In the genomic region with DNA sequence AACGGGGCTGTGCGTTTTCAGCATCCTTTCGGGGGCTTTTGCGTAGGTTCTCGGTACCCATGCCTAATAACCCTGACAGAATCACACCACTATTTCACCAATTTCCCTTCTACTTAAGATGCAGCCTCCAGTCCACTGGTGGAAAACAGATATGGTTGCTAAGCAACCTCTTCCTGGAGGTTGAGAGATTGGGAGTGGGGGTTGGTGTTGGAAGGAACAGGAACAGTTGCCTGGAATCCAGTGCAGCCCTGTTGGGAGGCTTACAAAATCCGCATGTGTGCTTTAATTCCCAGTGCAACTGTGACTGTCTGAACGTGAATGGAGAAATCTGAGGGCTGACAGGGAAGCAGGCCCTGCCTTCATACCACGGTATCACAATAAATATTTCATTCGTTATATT, we compare ENCODE assay signal across 9 mouse cellular contexts. TPM values are rescaled to one million over a fixed set of nuclear protein-coding genes. Genes with fewer than 3 reads are reported as not detected.
DNase-seq lines count a peak whose midpoint lies in the region; ATAC-seq and TF ChIP-seq lines count a peak whose summit lies in the region.
"Had no signal": no experiment of that assay in that cellular context is flagged by ENCODE, and none has a peak within 500 bp of the region (broad histone marks: within the 10 kb centered on the region; RNA-seq: fewer than 3 reads in every experiment).

No protein-coding gene starts in this region.

- ATAC-seq in frontal cortex, adult (ENCODE audit: low TSS enrichment) = peak; percentile 93
- peak; percentile 81 for ATAC-seq in hindbrain, embryonic 15.5 days (ENCODE audit: low FRiP score, low read depth)
- peak; percentile 86 for ATAC-seq in midbrain, postnatal 0 days (ENCODE audit: low FRiP score)
- ATAC-seq in liver, embryonic 12.5 days = no peak
- ATAC-seq in kidney, embryonic 15.5 days (replicated peaks; ENCODE audit: low FRiP score) = no peak
- no peak for ATAC-seq in intestine, embryonic 15.5 days

- peak; percentile 25 to 27 for DNase-seq in cerebellum, postnatal 10 days
- no peak for DNase-seq in cerebellum, adult 9-10 months
- peak; percentile 83 for DNase-seq in midbrain, postnatal 0 days (ENCODE audit: low spot score)

- no peaks in the 10 kb centered on the region for H3K36me3 ChIP-seq in hindbrain, embryonic 15.5 days
- H3K36me3 ChIP-seq in midbrain, postnatal 0 days (ENCODE audit: insufficient read depth, low read length) = no peaks in the 10 kb centered on the region; the same call in 1 of the 2 replicates
- H3K36me3 ChIP-seq in liver, embryonic 12.5 days = no peaks in the 10 kb centered on the region
- no peaks in the 10 kb centered on the region for H3K36me3 ChIP-seq in kidney, embryonic 15.5 days
- H3K36me3 ChIP-seq in intestine, embryonic 15.5 days = no peaks in the 10 kb centered on the region

- no peaks in the 10 kb centered on the region for H3K9me3 ChIP-seq in hindbrain, embryonic 15.5 days
- H3K9me3 ChIP-seq in midbrain, postnatal 0 days (ENCODE audit: low read length) = no peaks in the 10 kb centered on the region
- H3K9me3 ChIP-seq in liver, embryonic 12.5 days (replicated peaks) = no peaks in the 10 kb centered on the region
- no peaks in the 10 kb centered on the region for H3K9me3 ChIP-seq in kidney, embryonic 15.5 days (replicated peaks)
- no peaks in the 10 kb centered on the region for H3K9me3 ChIP-seq in intestine, embryonic 15.5 days

- H3K4me2 ChIP-seq in hindbrain, embryonic 15.5 days = peak overlapping the region; percentile 7; the same call in 1 of the 2 replicates
- peak overlapping the region; percentile 18 for H3K4me2 ChIP-seq in midbrain, postnatal 0 days (ENCODE audit: low read depth, low read length, poor library complexity, severe bottlenecking)
- no peak overlapping the region for H3K4me2 ChIP-seq in liver, embryonic 12.5 days
- no peak overlapping the region for H3K4me2 ChIP-seq in kidney, embryonic 15.5 days
- no peak overlapping the region for H3K4me2 ChIP-seq in intestine, embryonic 15.5 days (replicated peaks)

- 16% methylated on average over 9 of the region's 9 CpGs for WGBS in hindbrain, embryonic 15.5 days
- 10% methylated on average over 9 of the region's 9 CpGs for WGBS in midbrain, postnatal 0 days
- WGBS in liver, embryonic 12.5 days (ENCODE audit: insufficient replicate concordance) = 60% methylated on average over 9 of the region's 9 CpGs
- 72% methylated on average over 9 of the region's 9 CpGs for WGBS in kidney, embryonic 15.5 days
- WGBS in intestine, embryonic 15.5 days = 68% methylated on average over 9 of the region's 9 CpGs

- TF ChIP-seq CTCF in midbrain, postnatal 0 days (IDR thresholded peaks at IDR 0.05) = no peak

- H3K9ac ChIP-seq in hindbrain, embryonic 15.5 days = no peak overlapping the region
- H3K9ac ChIP-seq in midbrain, postnatal 0 days (replicated peaks; ENCODE audit: low read length, poor library complexity, severe bottlenecking) = 0 out of 2 replicates have a peak overlapping the region, but pooled peaks have one; percentile 13
- no peak overlapping the region for H3K9ac ChIP-seq in liver, embryonic 12.5 days
- no peak overlapping the region for H3K9ac ChIP-seq in kidney, embryonic 15.5 days
- no peak overlapping the region for H3K9ac ChIP-seq in intestine, embryonic 15.5 days
- H3K9ac ChIP-seq: liver, embryonic 14.5 days had no signal

- peaks cover 43% of the 10 kb centered on the region for H3K4me1 ChIP-seq in hindbrain, embryonic 15.5 days (replicated peaks)
- peaks cover 22% of the 10 kb centered on the region; the same call in 1 of the 2 replicates for H3K4me1 ChIP-seq in midbrain, postnatal 0 days (ENCODE audit: insufficient read depth, low read length)
- H3K4me1 ChIP-seq in liver, embryonic 12.5 days = 0 out of 2 replicates have a peak, but pooled peaks cover 7% of the 10 kb centered on the region
- H3K4me1 ChIP-seq in kidney, embryonic 15.5 days = peaks cover 4% of the 10 kb centered on the region
- peaks cover 4% of the 10 kb centered on the region for H3K4me1 ChIP-seq in intestine, embryonic 15.5 days (replicated peaks)

- peak overlapping the region; percentile 77 for H3K27ac ChIP-seq in hindbrain, embryonic 15.5 days (replicated peaks)
- H3K27ac ChIP-seq in midbrain, postnatal 0 days (ENCODE audit: low read depth, low read length) = peak overlapping the region; percentile 89
- H3K27ac ChIP-seq in liver, embryonic 12.5 days = no peak overlapping the region
- no peak overlapping the region for H3K27ac ChIP-seq in kidney, embryonic 15.5 days
- H3K27ac ChIP-seq in intestine, embryonic 15.5 days = no peak overlapping the region
- H3K27ac ChIP-seq: liver, embryonic 14.5 days had no signal

- no peak overlapping the region for H3K4me3 ChIP-seq in hindbrain, embryonic 15.5 days
- no peak overlapping the region for H3K4me3 ChIP-seq in midbrain, postnatal 0 days (ENCODE audit: low read depth, low read length)
- H3K4me3 ChIP-seq in liver, embryonic 12.5 days = no peak overlapping the region
- no peak overlapping the region for H3K4me3 ChIP-seq in kidney, embryonic 15.5 days (replicated peaks)
- no peak overlapping the region for H3K4me3 ChIP-seq in intestine, embryonic 15.5 days (replicated peaks)

- H3K27me3 ChIP-seq in hindbrain, embryonic 15.5 days = no peaks in the 10 kb centered on the region
- H3K27me3 ChIP-seq in midbrain, postnatal 0 days (ENCODE audit: insufficient read depth, low read length) = no peaks in the 10 kb centered on the region
- no peaks in the 10 kb centered on the region for H3K27me3 ChIP-seq in liver, embryonic 12.5 days (replicated peaks)
- no peaks in the 10 kb centered on the region for H3K27me3 ChIP-seq in kidney, embryonic 15.5 days
- H3K27me3 ChIP-seq in intestine, embryonic 15.5 days (replicated peaks) = no peaks in the 10 kb centered on the region

RNA-seq across cellular contexts. Expression of a gene that starts 57.5 kb away (rescaled TPM):
- polyA plus RNA-seq in hindbrain, embryonic 15.5 days (2015; fragmentation: Nextera tagmentation; extraction: Ambion mirVana) = 8.9 and 9.3 TPM in 2 replicates
- 9.2 and 9.6 TPM in 2 replicates for total RNA-seq in midbrain, postnatal 0 days (2014; rRNA removed)
- polyA plus RNA-seq in midbrain, postnatal 0 days (2015; fragmentation: Nextera tagmentation; extraction: Ambion mirVana) = 5.4 TPM in 2 replicates
- 27.4 and 28.1 TPM in 2 replicates for polyA plus RNA-seq in liver, embryonic 12.5 days (2016; fragmentation: Nextera tagmentation; extraction: Ambion mirVana)
- 11.0 and 11.4 TPM in 2 replicates for polyA plus RNA-seq in kidney, embryonic 15.5 days (2015; fragmentation: Nextera tagmentation; extraction: Ambion mirVana)
- 1.8 TPM in 2 replicates for polyA plus RNA-seq in intestine, embryonic 15.5 days (2015; fragmentation: Nextera tagmentation; extraction: Ambion mirVana)

Comparison
In these comparisons a context has a peak if more than half of its experiments do, and no peak if none do; other contexts are left out.
1. ATAC-seq: peak in frontal cortex, adult (single experiment), hindbrain, embryonic 15.5 days (single experiment) and midbrain, postnatal 0 days (single experiment); none in liver, embryonic 12.5 days (single experiment), kidney, embryonic 15.5 days (single experiment) and intestine, embryonic 15.5 days (single experiment).
2. H3K27ac ChIP-seq: peak in hindbrain, embryonic 15.5 days (single experiment) and midbrain, postnatal 0 days (single experiment); none in liver, embryonic 12.5 days (single experiment), kidney, embryonic 15.5 days (single experiment) and intestine, embryonic 15.5 days (single experiment).
3. H3K4me2 ChIP-seq: peak in hindbrain, embryonic 15.5 days (single experiment) and midbrain, postnatal 0 days (single experiment); none in liver, embryonic 12.5 days (single experiment), kidney, embryonic 15.5 days (single experiment) and intestine, embryonic 15.5 days (single experiment).